Mouse (Mus musculus): Measurements from ENCODE around the gene Dnaic1. TPM values are rescaled to one million over a fixed set of nuclear protein-coding genes. Genes with fewer than 3 reads are reported as not detected.

Gene Dnaic1
- polyA plus RNA-seq, 1 experiment from 2014 or later = 4.8 TPM

- Histone ChIP-seq H3K4me1 (ENCODE audit: control insufficient read depth, insufficient read depth, low read length) (peaks cover 33% of the 10 kb centered on the region), H3K4me2 (replicated peaks; ENCODE audit: low read depth, low read length) (no peak overlapping the region), H3K9me3 (ENCODE audit: control insufficient read depth, low read depth, low read length) (no peaks in the 10 kb centered on the region), H3K4me3 (ENCODE audit: low read depth, low read length) (no peak overlapping the region), H3K36me3 (ENCODE audit: control insufficient read depth, insufficient read depth, low read length) (no peaks in the 10 kb centered on the region), H3K9ac (replicated peaks; ENCODE audit: low read depth, low read length) (no peak overlapping the region), H3K27ac (ENCODE audit: low read length) (no peak overlapping the region), H3K27me3 (ENCODE audit: control insufficient read depth, insufficient read depth, low read length) (no peaks in the 10 kb centered on the region)
- 92% methylated on average over 8 of the region's 8 CpGs for WGBS
- no peak for ATAC-seq (ENCODE audit: insufficient number of reproducible peaks, insufficient read depth, low FRiP score, low read depth)
These were observed 65.1 kb downstream of the Dnaic1 start for GRCm38 (mm10) chr4:41634631-41635030.

GRCm38 (mm10) chr4:41635224-41635623 is 65.6 kb downstream of the Dnaic1 start:
- no peak for ATAC-seq (ENCODE audit: insufficient number of reproducible peaks, insufficient read depth, low FRiP score, low read depth)
- Histone ChIP-seq H3K36me3 (ENCODE audit: control insufficient read depth, insufficient read depth, low read length) (no peaks in the 10 kb centered on the region), H3K4me3 (ENCODE audit: low read depth, low read length) (no peak overlapping the region), H3K9me3 (ENCODE audit: control insufficient read depth, low read depth, low read length) (no peaks in the 10 kb centered on the region), H3K4me1 (ENCODE audit: control insufficient read depth, insufficient read depth, low read length) (peaks cover 30% of the 10 kb centered on the region), H3K9ac (replicated peaks; ENCODE audit: low read depth, low read length) (no peak overlapping the region), H3K4me2 (replicated peaks; ENCODE audit: low read depth, low read length) (no peak overlapping the region), H3K27ac (ENCODE audit: low read length) (no peak overlapping the region), H3K27me3 (ENCODE audit: control insufficient read depth, insufficient read depth, low read length) (no peaks in the 10 kb centered on the region)
- 65% methylated on average over 8 of the region's 8 CpGs for WGBS

DNA sequence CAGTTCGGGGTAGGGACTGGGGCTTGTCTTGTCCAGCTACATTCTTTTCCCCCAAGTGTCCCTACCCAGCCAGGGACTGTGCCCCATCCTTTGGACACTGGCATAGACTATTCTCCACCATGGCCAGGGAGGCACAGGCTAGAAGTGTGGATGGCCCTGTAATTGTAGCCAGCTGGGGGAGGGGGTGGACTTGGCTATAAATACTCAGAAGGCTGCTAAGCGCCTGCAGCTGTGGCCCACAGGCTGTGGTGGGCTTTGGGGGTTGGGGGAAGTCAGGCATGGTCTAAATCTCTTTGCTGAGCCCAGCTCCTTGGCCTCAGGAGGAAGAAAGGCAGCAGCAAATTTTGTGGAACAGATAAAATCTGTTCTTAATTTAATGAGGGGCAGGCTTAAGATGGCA is 66.3 kb downstream of the Dnaic1 start:
- ATAC-seq (ENCODE audit: insufficient number of reproducible peaks, insufficient read depth, low FRiP score, low read depth) = no peak
- H3K4me2 ChIP-seq (replicated peaks; ENCODE audit: low read depth, low read length) = no peak overlapping the region
- no peaks in the 10 kb centered on the region for H3K9me3 ChIP-seq (ENCODE audit: control insufficient read depth, low read depth, low read length)
- H3K27ac ChIP-seq (ENCODE audit: low read length) = no peak overlapping the region; the same call in 1 of the 2 replicates
- no peaks in the 10 kb centered on the region for H3K27me3 ChIP-seq (ENCODE audit: control insufficient read depth, insufficient read depth, low read length)
- no peak overlapping the region for H3K4me3 ChIP-seq (ENCODE audit: low read depth, low read length)
- WGBS = 50% methylated on average over 2 of the region's 2 CpGs
- H3K36me3 ChIP-seq (ENCODE audit: control insufficient read depth, insufficient read depth, low read length) = no peaks in the 10 kb centered on the region
- no peak overlapping the region for H3K9ac ChIP-seq (replicated peaks; ENCODE audit: low read depth, low read length)
- H3K4me1 ChIP-seq (ENCODE audit: control insufficient read depth, insufficient read depth, low read length) = peaks cover 33% of the 10 kb centered on the region

DNA sequence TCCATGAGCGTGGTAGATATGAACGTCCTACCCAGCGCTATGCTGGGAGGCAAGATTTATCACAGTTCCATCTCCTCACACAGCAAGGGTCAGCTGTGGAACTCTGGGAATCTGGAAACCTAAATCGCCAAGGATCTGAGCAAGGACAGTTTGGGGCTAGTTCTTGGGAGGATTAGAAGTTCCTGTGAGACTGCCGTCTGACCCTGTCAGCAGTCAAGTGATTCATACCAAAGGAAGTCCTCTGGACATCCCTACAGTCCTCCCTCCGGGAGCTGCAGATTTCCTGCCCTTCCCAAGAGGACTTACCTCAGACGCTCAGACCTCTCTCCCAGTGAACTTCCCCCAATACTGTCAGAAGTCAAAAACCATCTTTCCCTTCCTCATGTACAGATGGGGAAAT is 66.8 kb downstream of the Dnaic1 start:
- H3K27ac ChIP-seq (ENCODE audit: low read length) = peak overlapping the region; percentile 10; the same call in 1 of the 2 replicates
- WGBS = 28% methylated on average over 7 of the region's 7 CpGs
- peaks cover 28% of the 10 kb centered on the region for H3K4me1 ChIP-seq (ENCODE audit: control insufficient read depth, insufficient read depth, low read length)
- H3K4me2 ChIP-seq (replicated peaks; ENCODE audit: low read depth, low read length) = no peak overlapping the region
- H3K9me3 ChIP-seq (ENCODE audit: control insufficient read depth, low read depth, low read length) = no peaks in the 10 kb centered on the region
- H3K9ac ChIP-seq (replicated peaks; ENCODE audit: low read depth, low read length) = no peak overlapping the region
- H3K36me3 ChIP-seq (ENCODE audit: control insufficient read depth, insufficient read depth, low read length) = no peaks in the 10 kb centered on the region
- H3K4me3 ChIP-seq (ENCODE audit: low read depth, low read length) = no peak overlapping the region
- ATAC-seq (ENCODE audit: insufficient number of reproducible peaks, insufficient read depth, low FRiP score, low read depth) = no peak
- no peaks in the 10 kb centered on the region for H3K27me3 ChIP-seq (ENCODE audit: control insufficient read depth, insufficient read depth, low read length)

DNA sequence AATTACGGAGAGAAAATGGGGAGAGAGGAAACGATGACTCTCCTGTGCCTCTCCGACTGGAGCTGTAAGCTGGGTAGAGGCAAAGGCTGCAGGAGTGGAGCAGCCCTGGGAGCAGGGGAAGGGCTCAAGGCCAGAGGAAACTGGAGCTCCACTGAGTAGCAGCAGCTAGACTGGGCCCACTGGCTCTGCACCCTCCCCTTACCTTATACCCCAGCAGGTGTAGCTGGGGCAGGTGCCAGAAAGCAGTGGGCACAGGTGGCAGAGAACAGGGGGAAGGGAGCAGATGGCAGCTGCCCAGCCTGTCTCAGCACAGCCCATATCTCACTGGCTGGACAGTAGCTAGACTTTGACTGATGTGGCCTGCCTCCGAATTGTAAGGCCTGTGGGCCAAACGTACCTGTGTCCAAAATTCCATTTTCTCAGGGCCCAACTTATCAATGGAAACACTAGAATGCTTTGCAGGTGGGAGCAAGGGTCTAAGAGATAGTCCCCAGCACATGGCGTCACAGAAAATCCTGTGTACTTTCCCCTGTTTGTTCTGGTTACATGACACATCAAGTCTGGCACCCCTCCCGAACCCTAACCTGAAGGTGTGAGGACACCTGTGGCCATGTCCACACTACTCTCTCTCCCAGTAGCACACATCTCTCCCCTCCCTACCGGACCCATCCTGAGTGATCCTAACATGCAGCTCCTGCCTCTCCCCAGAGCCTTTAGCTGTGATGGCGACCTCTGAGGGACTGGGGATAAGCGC is 67.5 kb downstream of the Dnaic1 start:
- Histone ChIP-seq H3K9ac (replicated peaks; ENCODE audit: low read depth, low read length) (no peak overlapping the region), H3K4me2 (replicated peaks; ENCODE audit: low read depth, low read length) (no peak overlapping the region), H3K27me3 (ENCODE audit: control insufficient read depth, insufficient read depth, low read length) (no peaks in the 10 kb centered on the region), H3K4me1 (ENCODE audit: control insufficient read depth, insufficient read depth, low read length) (peaks cover 24% of the 10 kb centered on the region; the same call in 1 of the 2 replicates), H3K27ac (ENCODE audit: low read length) (0 out of 2 replicates have a peak overlapping the region, but pooled peaks have one; percentile 10), H3K36me3 (ENCODE audit: control insufficient read depth, insufficient read depth, low read length) (no peaks in the 10 kb centered on the region), H3K9me3 (ENCODE audit: control insufficient read depth, low read depth, low read length) (no peaks in the 10 kb centered on the region), H3K4me3 (ENCODE audit: low read depth, low read length) (no peak overlapping the region)
- ATAC-seq (ENCODE audit: insufficient number of reproducible peaks, insufficient read depth, low FRiP score, low read depth) = no peak
- 71% methylated on average over 10 of the region's 10 CpGs for WGBS

- Histone ChIP-seq H3K4me2 (replicated peaks; ENCODE audit: low read depth, low read length) (peak overlapping the region; percentile 82; the same call in 1 of the 2 replicates), H3K4me1 (ENCODE audit: control insufficient read depth, insufficient read depth, low read length) (peaks cover 20% of the 10 kb centered on the region; the same call in 1 of the 2 replicates), H3K36me3 (ENCODE audit: control insufficient read depth, insufficient read depth, low read length) (no peaks in the 10 kb centered on the region), H3K4me3 (ENCODE audit: low read depth, low read length) (no peak overlapping the region), H3K9ac (replicated peaks; ENCODE audit: low read depth, low read length) (no peak overlapping the region), H3K9me3 (ENCODE audit: control insufficient read depth, low read depth, low read length) (no peaks in the 10 kb centered on the region), H3K27ac (ENCODE audit: low read length) (no peak overlapping the region), H3K27me3 (ENCODE audit: control insufficient read depth, insufficient read depth, low read length) (no peaks in the 10 kb centered on the region)
- no peak for ATAC-seq (ENCODE audit: insufficient number of reproducible peaks, insufficient read depth, low FRiP score, low read depth)
- WGBS = 91% methylated on average over 10 of the region's 10 CpGs
These were observed 68.7 kb downstream of the Dnaic1 start for GRCm38 (mm10) chr4:41638186-41638731.

- Histone ChIP-seq H3K9ac (replicated peaks; ENCODE audit: low read depth, low read length) (no peak overlapping the region), H3K9me3 (ENCODE audit: control insufficient read depth, low read depth, low read length) (no peaks in the 10 kb centered on the region), H3K27me3 (ENCODE audit: control insufficient read depth, insufficient read depth, low read length) (no peaks in the 10 kb centered on the region), H3K27ac (ENCODE audit: low read length) (no peak overlapping the region), H3K4me1 (ENCODE audit: control insufficient read depth, insufficient read depth, low read length) (peaks cover 20% of the 10 kb centered on the region; the same call in 1 of the 2 replicates), H3K4me2 (replicated peaks; ENCODE audit: low read depth, low read length) (peak overlapping the region; percentile 82), H3K4me3 (ENCODE audit: low read depth, low read length) (peak overlapping the region; percentile 47; the same call in 1 of the 2 replicates), H3K36me3 (ENCODE audit: control insufficient read depth, insufficient read depth, low read length) (no peaks in the 10 kb centered on the region)
- no peak for ATAC-seq (ENCODE audit: insufficient number of reproducible peaks, insufficient read depth, low FRiP score, low read depth)
- WGBS = 88% methylated on average over 6 of the region's 6 CpGs
These were observed 69.2 kb downstream of the Dnaic1 start for GRCm38 (mm10) chr4:41638828-41639213.

DNA sequence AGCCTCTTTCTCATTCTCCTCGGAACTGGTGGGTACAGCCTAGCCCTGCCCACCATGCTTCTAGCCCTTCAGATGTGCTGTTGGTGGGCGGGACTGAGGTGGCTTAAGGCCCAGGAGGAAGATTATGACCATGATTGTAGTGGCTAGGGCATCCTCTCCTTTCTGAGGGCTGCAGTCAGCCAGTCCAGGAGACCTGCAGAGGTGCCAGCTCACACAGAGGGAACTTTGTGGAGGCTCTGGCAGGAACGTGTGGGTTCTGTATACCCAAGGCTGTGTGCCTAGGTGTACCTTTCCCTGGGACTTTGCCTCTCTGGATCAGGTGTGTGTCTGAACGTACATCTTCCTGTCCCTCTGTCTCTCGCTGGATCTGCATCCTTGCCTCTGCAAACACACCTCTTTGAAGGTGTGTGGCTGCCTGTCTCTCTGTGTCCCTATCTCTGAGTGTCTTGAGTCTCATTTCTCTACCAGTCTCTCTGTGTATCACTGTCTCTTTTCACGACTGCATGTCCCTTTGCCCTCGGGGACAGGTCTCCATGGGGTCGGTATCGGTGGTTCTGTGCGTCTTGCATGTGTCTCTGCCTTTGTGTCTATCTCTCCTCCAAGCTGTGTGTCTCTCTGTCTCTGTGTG is 69.8 kb downstream of the Dnaic1 start:
- no peak for ATAC-seq (ENCODE audit: insufficient number of reproducible peaks, insufficient read depth, low FRiP score, low read depth)
- WGBS = 20% methylated on average over 10 of the region's 10 CpGs
- Histone ChIP-seq H3K9me3 (ENCODE audit: control insufficient read depth, low read depth, low read length) (no peaks in the 10 kb centered on the region), H3K4me2 (replicated peaks; ENCODE audit: low read depth, low read length) (peak overlapping the region; percentile 82), H3K36me3 (ENCODE audit: control insufficient read depth, insufficient read depth, low read length) (no peaks in the 10 kb centered on the region), H3K9ac (replicated peaks; ENCODE audit: low read depth, low read length) (peak overlapping the region; percentile 80), H3K27me3 (ENCODE audit: control insufficient read depth, insufficient read depth, low read length) (no peaks in the 10 kb centered on the region), H3K27ac (ENCODE audit: low read length) (no peak overlapping the region), H3K4me3 (ENCODE audit: low read depth, low read length) (peak overlapping the region; percentile 47), H3K4me1 (ENCODE audit: control insufficient read depth, insufficient read depth, low read length) (peaks cover 20% of the 10 kb centered on the region; the same call in 1 of the 2 replicates)

Data from stomach, embryonic 14.5 days (tissue).